Mouse (Mus musculus) kidney, adult 2 months (tissue): ENCODE measurements around the gene Tango6.

ENCODE experiments used
- CTCF ChIP-seq: fragments of 200-500 bp; conservative IDR thresholded peaks from 2 replicates; pipeline ENCODE4 v1.5.1; 2011; ENCODE audit warnings: low read depth, mild to moderate bottlenecking, control low read depth, low read length, moderate library complexity, mixed read lengths; ENCODE audit not compliant: insufficient read depth, insufficient read length
- POLR2A ChIP-seq: fragments of 200-500 bp; IDR thresholded peaks from one replicate; pipeline ENCODE4 v1.6.1; 2011; ENCODE audit warnings: low read depth, low read length, control low read depth

GRCm38 (mm10) chr8:106772094-106772493, 89.2 kb downstream of the Tango6 start:
- TF ChIP-seq POLR2A (no peak), CTCF (no peak)
